Mouse (Mus musculus) thymus, adult 18-20 months (tissue): ENCODE measurements around the gene Dnmt1.

Source experiments
- DNase-seq, 2 experiments: peaks; one replicate each; pipeline ENCODE4 v3.0.0; 2022; ENCODE audit warnings: mixed read lengths in 2 of 2

The Dnmt1 gene

DNA sequence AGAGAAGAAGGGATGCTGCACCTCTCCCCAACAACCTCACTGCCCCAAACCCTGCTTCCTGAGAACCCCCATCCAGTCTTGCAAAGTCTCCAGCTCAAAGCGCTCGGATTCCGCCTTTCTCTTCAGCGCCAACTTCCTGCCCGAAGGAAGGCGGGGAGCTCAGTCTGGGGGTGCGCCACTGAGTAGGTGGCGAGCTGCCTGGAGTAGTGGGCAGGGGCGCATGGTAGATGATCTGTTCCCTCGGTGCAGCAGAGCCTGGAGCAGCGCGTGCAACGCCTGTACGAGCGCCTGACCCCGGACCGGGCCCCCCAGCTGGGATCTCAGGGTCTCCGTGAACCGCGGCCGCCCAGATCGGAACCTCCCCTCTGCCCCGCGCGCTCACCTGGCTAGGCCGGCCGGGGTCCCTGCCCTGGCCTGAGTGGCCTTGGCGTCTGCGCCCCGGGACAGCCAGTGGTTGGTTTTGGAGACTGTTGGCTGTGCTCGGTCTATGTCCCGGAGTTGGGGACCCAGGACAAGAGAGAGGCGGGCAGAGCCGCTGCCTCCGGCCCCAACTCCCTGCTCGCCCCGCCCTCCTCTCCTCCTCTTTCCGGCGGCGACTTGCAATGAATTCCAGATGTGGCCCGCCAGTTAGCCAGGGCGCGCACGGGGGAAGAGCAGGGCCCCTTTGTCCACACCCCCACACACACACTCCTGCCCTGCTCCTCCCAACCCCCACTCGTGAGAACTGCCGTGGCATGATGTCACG lies 16.7 kb upstream of the Dnmt1 start, which contains the start of gene S1pr2:
Gene S1pr2, minus strand, starts transcription at position 566 of the 745 bp plus-strand sequence.
- peak; percentile 54 to 67 for DNase-seq

DNA sequence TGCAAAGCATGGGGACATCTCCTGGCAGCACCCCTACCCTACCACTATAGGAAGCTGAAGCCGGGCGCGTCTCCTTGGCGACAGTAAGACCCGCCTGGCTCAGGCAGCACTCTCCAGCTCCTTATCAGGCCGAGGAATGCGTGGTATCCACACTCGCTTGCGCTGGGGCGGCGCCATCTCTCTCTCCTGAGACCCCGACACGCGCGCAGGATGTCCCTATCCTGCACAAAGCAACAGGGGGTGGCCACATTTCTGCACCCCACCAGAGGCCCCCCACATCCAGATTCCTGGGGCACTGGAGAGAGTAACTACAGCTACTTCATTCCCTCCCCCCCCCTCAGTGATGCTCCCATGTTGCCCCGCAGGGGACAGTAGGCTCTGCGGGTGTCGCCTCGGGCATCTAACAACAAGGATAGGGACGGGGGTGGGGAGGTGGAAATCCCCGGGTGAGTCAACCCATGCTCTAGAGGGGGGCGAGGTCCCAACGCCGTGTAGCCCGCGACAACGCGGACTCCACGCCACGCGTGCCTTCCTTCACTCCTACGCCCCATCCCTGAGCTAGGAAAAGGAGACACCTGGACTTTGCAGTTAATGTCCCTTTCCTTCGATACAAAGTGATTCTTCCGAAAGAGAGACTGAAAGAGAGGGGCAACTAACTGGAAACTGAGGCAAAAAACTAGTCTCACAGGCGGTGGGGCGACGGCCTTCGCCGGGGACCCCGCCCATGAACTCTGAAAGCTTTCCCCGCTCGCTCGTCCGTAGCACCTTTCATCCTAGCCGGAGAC lies 15.9 kb upstream of the Dnmt1 start:
- DNase-seq: no peak

- no peak for DNase-seq
These were observed 14.0 kb upstream of the Dnmt1 start for GRCm38 (mm10) chr9:20973682-20974075.

DNA sequence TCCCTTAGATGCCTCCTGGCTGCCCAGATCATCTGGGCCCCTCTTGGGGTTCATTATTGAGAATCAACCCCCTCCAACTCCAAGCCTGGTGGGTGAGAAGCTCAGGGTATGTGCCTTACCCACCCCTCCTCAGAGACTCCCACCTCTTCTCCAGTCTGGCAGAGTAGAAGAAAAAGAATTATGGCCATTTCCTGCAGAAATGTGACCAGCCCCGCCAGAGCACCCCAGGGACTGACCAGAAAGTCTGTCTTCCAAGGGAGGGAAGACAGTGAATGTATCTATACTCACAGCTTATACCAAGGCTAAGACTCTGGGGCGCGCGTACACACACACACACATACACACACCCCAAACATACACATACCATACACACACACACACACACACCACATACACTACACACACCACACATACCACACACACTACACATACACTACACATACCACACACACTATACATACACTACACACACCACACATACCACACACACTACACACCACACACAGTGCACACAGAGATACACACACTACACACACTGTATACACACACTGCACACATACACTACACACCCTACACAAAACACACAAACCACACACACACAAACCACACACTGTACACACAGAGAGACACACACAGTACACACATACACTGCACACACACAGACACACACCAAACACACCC lies 13.5 kb upstream of the Dnmt1 start:
- no peak for DNase-seq

- no peak for DNase-seq
These were observed 12.7 kb upstream of the Dnmt1 start for GRCm38 (mm10) chr9:20972141-20972992.

GRCm38 (mm10) chr9:20971751-20972140 lies 12.1 kb upstream of the Dnmt1 start:
- DNase-seq: no peak

- no peak for DNase-seq
These were observed 7.1 kb upstream of the Dnmt1 start for GRCm38 (mm10) chr9:20966747-20967146.

DNA sequence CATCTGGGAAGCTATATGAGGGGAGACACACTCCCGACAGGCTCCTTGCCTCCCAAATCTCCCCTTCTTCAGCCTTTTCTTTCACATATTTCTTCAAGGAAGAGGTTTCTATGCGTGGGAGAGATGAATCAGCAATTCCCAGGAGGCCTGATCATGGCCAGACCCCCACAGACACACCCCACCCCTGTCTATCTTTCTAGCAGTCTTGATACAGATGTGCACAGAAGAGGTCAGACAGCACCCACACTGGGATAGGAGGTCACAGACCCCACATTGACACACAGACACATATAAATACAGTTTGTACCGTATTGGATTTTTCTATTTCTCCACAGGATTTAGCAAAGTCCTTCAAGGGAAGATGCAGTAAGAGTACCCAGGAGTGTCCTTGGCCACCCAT lies 6.3 kb upstream of the Dnmt1 start:
- no peak for DNase-seq

GRCm38 (mm10) chr9:20965606-20966005 lies 5.9 kb upstream of the Dnmt1 start:
- DNase-seq: no peak

DNA sequence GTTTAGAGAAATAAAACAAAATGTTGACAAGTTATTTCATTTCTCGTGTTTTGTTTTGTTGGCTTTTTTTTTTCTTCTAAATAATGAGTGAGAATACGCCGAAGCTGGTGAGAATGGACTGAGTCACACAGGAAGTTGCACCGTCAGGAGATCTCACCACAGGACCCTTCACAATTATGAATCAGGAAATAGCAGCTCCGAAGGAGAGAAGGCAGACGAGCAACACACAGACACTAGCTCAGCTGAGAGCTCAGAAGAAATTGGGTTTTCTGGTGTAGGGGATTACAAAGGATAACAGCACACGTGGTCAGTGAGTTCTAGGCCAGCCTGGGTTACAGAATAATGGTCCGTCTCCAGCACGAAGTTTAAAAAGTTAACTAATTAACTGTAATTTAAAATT lies 1.9 kb upstream of the Dnmt1 start:
- DNase-seq: no peak

GRCm38 (mm10) chr9:20956989-20957388 lies 2.7 kb downstream of the Dnmt1 start:
- no peak for DNase-seq

- peak; percentile 96 to 97 for DNase-seq
These were observed 7.0 kb downstream of the Dnmt1 start for GRCm38 (mm10) chr9:20952520-20953227.

DNA sequence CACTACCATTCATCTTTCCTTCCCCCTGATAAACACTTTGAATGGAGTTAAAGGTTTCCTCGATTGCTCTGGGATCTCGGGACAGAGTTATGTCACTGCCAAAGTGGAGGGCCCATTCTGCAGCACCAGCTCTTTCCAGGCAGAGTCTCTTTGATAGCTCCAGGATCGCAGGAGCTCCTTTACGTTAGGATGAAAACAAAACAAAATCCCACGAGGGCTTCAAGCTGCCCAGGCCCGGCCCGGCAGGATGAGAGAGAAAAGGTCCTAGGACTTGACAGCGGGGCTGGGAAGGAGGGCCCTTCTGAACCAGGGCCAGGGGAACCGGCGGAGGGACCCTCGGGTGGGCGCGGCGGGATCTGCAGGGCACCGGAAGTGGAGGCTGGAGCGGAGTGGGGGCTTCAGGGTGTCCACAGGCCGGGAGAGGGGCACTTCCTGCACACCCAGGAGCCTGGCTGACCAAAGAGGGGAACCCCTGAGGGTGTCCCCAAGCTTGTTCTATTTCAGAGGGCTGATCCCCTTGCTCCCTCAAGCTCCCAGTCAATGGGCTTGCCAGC lies 7.6 kb downstream of the Dnmt1 start:
- no peak for DNase-seq

- DNase-seq: no peak
These were observed 8.2 kb downstream of the Dnmt1 start for GRCm38 (mm10) chr9:20951441-20951840.

DNA sequence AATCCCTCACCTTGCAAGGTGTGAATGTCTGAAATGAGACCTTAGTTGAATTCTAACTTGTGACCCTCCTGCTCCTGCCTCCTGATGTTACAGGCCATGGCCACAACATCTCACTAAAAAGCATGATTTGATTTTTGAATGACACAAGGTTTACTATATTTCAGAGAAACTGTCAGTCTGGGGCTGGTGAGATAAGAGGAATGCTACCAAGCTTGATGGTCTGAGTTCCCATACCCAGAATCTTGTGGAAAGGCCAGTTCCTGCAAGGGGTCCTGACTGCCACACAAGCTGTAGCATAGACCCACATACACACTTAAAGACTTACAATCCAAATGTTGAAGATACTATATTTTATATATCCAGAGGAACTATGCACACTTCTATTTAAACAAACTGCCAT lies 9.3 kb downstream of the Dnmt1 start:
- DNase-seq: no peak

- no peak for DNase-seq
These were observed 13.4 kb downstream of the Dnmt1 start for GRCm38 (mm10) chr9:20946066-20946880.

GRCm38 (mm10) chr9:20944697-20945370 lies 14.9 kb downstream of the Dnmt1 start:
- no peak for DNase-seq

DNA sequence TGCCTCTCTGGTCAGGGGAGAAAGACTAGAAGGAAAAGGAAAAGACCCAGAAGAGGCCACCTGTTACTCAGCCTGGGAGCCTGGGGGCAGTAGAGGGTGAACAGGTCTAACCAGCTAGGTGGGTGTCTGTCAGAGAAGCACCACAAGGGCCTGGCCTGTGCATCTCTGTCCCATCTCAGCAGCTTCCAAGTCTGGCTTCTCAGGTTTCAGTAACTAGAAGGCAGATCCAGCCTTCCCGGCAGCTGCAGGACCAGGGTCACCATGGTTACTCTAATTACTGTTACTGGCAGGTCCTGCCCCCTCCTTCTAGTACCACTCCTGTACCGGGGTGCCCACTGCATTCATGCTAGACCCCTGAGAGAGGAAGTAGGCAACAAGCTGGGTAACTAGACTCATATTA lies 15.8 kb downstream of the Dnmt1 start:
- DNase-seq: no peak

- no peak for DNase-seq
These were observed 16.3 kb downstream of the Dnmt1 start for GRCm38 (mm10) chr9:20943396-20943795.

DNA sequence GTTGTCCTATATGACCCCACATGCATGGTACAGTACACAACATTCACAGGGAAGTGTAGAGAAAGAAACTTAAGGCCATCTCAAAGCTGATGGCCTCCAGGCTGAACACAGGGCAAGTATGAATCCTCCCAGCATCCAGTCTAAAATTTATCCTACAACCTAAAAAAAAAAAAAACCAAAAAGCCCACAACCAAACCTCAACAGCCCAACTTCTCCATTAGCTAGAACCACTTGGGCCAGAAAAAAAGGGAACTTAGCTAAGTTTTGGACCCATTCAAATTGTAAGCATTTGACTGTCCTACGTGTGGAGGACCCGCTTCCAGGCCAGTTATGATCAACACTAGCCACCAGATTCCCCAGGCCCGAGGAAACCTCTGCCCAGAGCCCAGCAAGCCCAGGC lies 36.4 kb downstream of the Dnmt1 start:
- DNase-seq: no peak
